Mouse (Mus musculus): ENCODE data around the gene 4930518I15Rik. TPM values are rescaled to one million over a fixed set of nuclear protein-coding genes. Genes with fewer than 3 reads are reported as not detected.

Gene 4930518I15Rik
- polyA plus RNA-seq, 1 experiment, result 3.3 TPM

- Histone ChIP-seq H3K27ac (ENCODE audit: insufficient read depth, low read length) (no peak overlapping the region), H3K9ac (ENCODE audit: low read depth, poor library complexity, severe bottlenecking) (no peak overlapping the region)
These were observed 26.9 kb upstream of the 4930518I15Rik start for GRCm38 (mm10) chr2:156884396-156885211.

GRCm38 (mm10) chr2:156882431-156883001, 24.8 kb upstream of the 4930518I15Rik start:
- Histone ChIP-seq H3K36me3 (ENCODE audit: control insufficient read depth, insufficient read depth, low read length, poor library complexity, severe bottlenecking) (no peaks in the 10 kb centered on the region), H3K27me3 (ENCODE audit: control insufficient read depth, insufficient read depth, low read length, poor library complexity, severe bottlenecking) (no peaks in the 10 kb centered on the region), H3K27ac (ENCODE audit: insufficient read depth, low read length) (no peak overlapping the region), H3K9ac (ENCODE audit: low read depth, poor library complexity, severe bottlenecking) (no peak overlapping the region), H3K4me1 (ENCODE audit: control insufficient read depth, insufficient read depth, low read length) (no peaks in the 10 kb centered on the region), H3K9me3 (replicated peaks; ENCODE audit: control insufficient read depth, insufficient read depth, low read length, poor library complexity, severe bottlenecking) (no peaks in the 10 kb centered on the region), H3K4me3 (ENCODE audit: low read depth, low read length) (no peak overlapping the region)
- no peak for TF ChIP-seq EP300 (IDR thresholded peaks at IDR 0.05; ENCODE audit: insufficient read depth, low read depth, low read length)
- TF ChIP-seq POLR2A (IDR thresholded peaks at IDR 0.05; ENCODE audit: insufficient read depth, low read length), result no peak
- no peak for TF ChIP-seq CTCF (IDR thresholded peaks at IDR 0.05; ENCODE audit: low read depth, low read length)

More at GRCm38 (mm10) chr2:156884396-156885211, 26.9 kb upstream of the 4930518I15Rik start:
- H3K27me3 ChIP-seq (ENCODE audit: control insufficient read depth, insufficient read depth, low read length, poor library complexity, severe bottlenecking), result no peaks in the 10 kb centered on the region
- TF ChIP-seq POLR2A (IDR thresholded peaks at IDR 0.05; ENCODE audit: insufficient read depth, low read length) (no peak), EP300 (IDR thresholded peaks at IDR 0.05; ENCODE audit: insufficient read depth, low read depth, low read length) (no peak)
- no peaks in the 10 kb centered on the region for H3K4me1 ChIP-seq (ENCODE audit: control insufficient read depth, insufficient read depth, low read length)
- no peaks in the 10 kb centered on the region for H3K36me3 ChIP-seq (ENCODE audit: control insufficient read depth, insufficient read depth, low read length, poor library complexity, severe bottlenecking)
- H3K9me3 ChIP-seq (replicated peaks; ENCODE audit: control insufficient read depth, insufficient read depth, low read length, poor library complexity, severe bottlenecking), result no peaks in the 10 kb centered on the region
- no peak overlapping the region for H3K4me3 ChIP-seq (ENCODE audit: low read depth, low read length)

- Histone ChIP-seq H3K9ac (ENCODE audit: low read depth, poor library complexity, severe bottlenecking) (no peak overlapping the region), H3K4me1 (ENCODE audit: control insufficient read depth, insufficient read depth, low read length) (no peaks in the 10 kb centered on the region), H3K27ac (ENCODE audit: insufficient read depth, low read length) (no peak overlapping the region), H3K9me3 (replicated peaks; ENCODE audit: control insufficient read depth, insufficient read depth, low read length, poor library complexity, severe bottlenecking) (no peaks in the 10 kb centered on the region), H3K4me3 (ENCODE audit: low read depth, low read length) (no peak overlapping the region), H3K27me3 (ENCODE audit: control insufficient read depth, insufficient read depth, low read length, poor library complexity, severe bottlenecking) (no peaks in the 10 kb centered on the region), H3K36me3 (ENCODE audit: control insufficient read depth, insufficient read depth, low read length, poor library complexity, severe bottlenecking) (no peaks in the 10 kb centered on the region)
- TF ChIP-seq POLR2A (IDR thresholded peaks at IDR 0.05; ENCODE audit: insufficient read depth, low read length) (no peak), CTCF (IDR thresholded peaks at IDR 0.05; ENCODE audit: low read depth, low read length) (no peak), EP300 (IDR thresholded peaks at IDR 0.05; ENCODE audit: insufficient read depth, low read depth, low read length) (no peak)
These were observed 21.8 kb upstream of the 4930518I15Rik start for GRCm38 (mm10) chr2:156879541-156879940.

GRCm38 (mm10) chr2:156877726-156878125, 20.0 kb upstream of the 4930518I15Rik start:
- Histone ChIP-seq H3K27ac (ENCODE audit: insufficient read depth, low read length) (no peak overlapping the region), H3K36me3 (ENCODE audit: control insufficient read depth, insufficient read depth, low read length, poor library complexity, severe bottlenecking) (peaks cover 8% of the 10 kb centered on the region), H3K9ac (ENCODE audit: low read depth, poor library complexity, severe bottlenecking) (no peak overlapping the region), H3K27me3 (ENCODE audit: control insufficient read depth, insufficient read depth, low read length, poor library complexity, severe bottlenecking) (no peaks in the 10 kb centered on the region), H3K4me3 (ENCODE audit: low read depth, low read length) (no peak overlapping the region), H3K9me3 (replicated peaks; ENCODE audit: control insufficient read depth, insufficient read depth, low read length, poor library complexity, severe bottlenecking) (no peaks in the 10 kb centered on the region), H3K4me1 (ENCODE audit: control insufficient read depth, insufficient read depth, low read length) (no peaks in the 10 kb centered on the region)
- TF ChIP-seq POLR2A (IDR thresholded peaks at IDR 0.05; ENCODE audit: insufficient read depth, low read length) (no peak), EP300 (IDR thresholded peaks at IDR 0.05; ENCODE audit: insufficient read depth, low read depth, low read length) (no peak), CTCF (IDR thresholded peaks at IDR 0.05; ENCODE audit: low read depth, low read length) (no peak)

GRCm38 (mm10) chr2:156874760-156875510, 17.2 kb upstream of the 4930518I15Rik start:
- Histone ChIP-seq H3K27ac (ENCODE audit: insufficient read depth, low read length) (no peak overlapping the region), H3K36me3 (ENCODE audit: control insufficient read depth, insufficient read depth, low read length, poor library complexity, severe bottlenecking) (peaks cover 18% of the 10 kb centered on the region), H3K27me3 (ENCODE audit: control insufficient read depth, insufficient read depth, low read length, poor library complexity, severe bottlenecking) (no peaks in the 10 kb centered on the region), H3K9ac (ENCODE audit: low read depth, poor library complexity, severe bottlenecking) (no peak overlapping the region), H3K4me1 (ENCODE audit: control insufficient read depth, insufficient read depth, low read length) (no peaks in the 10 kb centered on the region), H3K4me3 (ENCODE audit: low read depth, low read length) (no peak overlapping the region), H3K9me3 (replicated peaks; ENCODE audit: control insufficient read depth, insufficient read depth, low read length, poor library complexity, severe bottlenecking) (no peaks in the 10 kb centered on the region)
- TF ChIP-seq POLR2A (IDR thresholded peaks at IDR 0.05; ENCODE audit: insufficient read depth, low read length) (no peak), CTCF (IDR thresholded peaks at IDR 0.05; ENCODE audit: low read depth, low read length) (no peak), EP300 (IDR thresholded peaks at IDR 0.05; ENCODE audit: insufficient read depth, low read depth, low read length) (no peak)

Data from ES-Bruce4 (cell line).